Mouse (Mus musculus) limb, embryonic 14.5 days (tissue): ENCODE measurements around the gene S100z. TPM values are rescaled to one million over a fixed set of nuclear protein-coding genes. Genes with fewer than 3 reads are reported as not detected.

Source experiments
- ATAC-seq: fragments of 200-750 bp; cut with Nextera tagmentation; 2 replicates; pipeline ENCODE4 v1.8.0; 2017; ENCODE audit warnings: low read depth, moderate number of reproducible peaks, moderate TSS enrichment; ENCODE audit not compliant: low FRiP score
- DNase-seq: peaks from one replicate; pipeline ENCODE4 v3.0.0-alpha.2; 2015; ENCODE audit warnings: low spot score
- H3K27ac ChIP-seq: fragments of 300-500 bp; sonication (generic); replicated peaks from 2 replicates; pipeline ENCODE4 v1.5.1; 2014; ENCODE audit warnings: low read depth, mild to moderate bottlenecking, low read length, moderate library complexity, mixed read lengths
- H3K27me3 ChIP-seq: fragments of 300-500 bp; sonication (generic); 2 replicates; pipeline ENCODE4 v1.6.1; 2014; ENCODE audit warnings: low read length, mixed read lengths; ENCODE audit not compliant: control insufficient read depth, insufficient read depth
- H3K36me3 ChIP-seq: fragments of 300-500 bp; sonication (generic); 2 replicates; pipeline ENCODE4 v1.6.1; 2014; ENCODE audit warnings: mild to moderate bottlenecking, low read length, moderate library complexity, mixed read lengths; ENCODE audit not compliant: control insufficient read depth, insufficient read depth
- H3K4me1 ChIP-seq: fragments of 300-500 bp; sonication (generic); 2 replicates; pipeline ENCODE4 v1.6.1; 2014; ENCODE audit warnings: antibody characterized with exemption, low read length, mixed read lengths; ENCODE audit not compliant: control insufficient read depth, insufficient read depth
- H3K4me2 ChIP-seq: fragments of 300-500 bp; sonication (generic); replicated peaks from 2 replicates; pipeline ENCODE4 v1.6.1; 2014; ENCODE audit warnings: low read depth, mild to moderate bottlenecking, low read length, moderate library complexity; ENCODE audit not compliant: severe bottlenecking
- H3K4me3 ChIP-seq: fragments of 300-500 bp; sonication (generic); replicated peaks from 2 replicates; pipeline ENCODE4 v1.5.1; 2014; ENCODE audit warnings: low read length
- H3K9ac ChIP-seq: fragments of 300-500 bp; sonication (generic); 2 replicates; pipeline ENCODE4 v1.6.1; 2014; ENCODE audit warnings: mild to moderate bottlenecking, low read depth, low read length, moderate library complexity; ENCODE audit not compliant: severe bottlenecking
- H3K9me3 ChIP-seq: fragments of 300-500 bp; sonication (generic); 2 replicates; pipeline ENCODE4 v1.6.1; 2016; ENCODE audit warnings: low read length; ENCODE audit not compliant: control insufficient read depth
- POLR2A ChIP-seq: fragments of 200-500 bp; IDR thresholded peaks from 2 replicates; pipeline ENCODE4 v1.8.0; 2012; ENCODE audit warnings: inconsistent platforms, mild to moderate bottlenecking, moderate library complexity, borderline replicate concordance; ENCODE audit not compliant: insufficient read depth, insufficient read length; ENCODE audit errors: extremely low read depth
- WGBS: fragments of 180-500 bp; shearing (Covaris S2); extraction: QIAGEN DNeasy Blood & Tissue Kit; methylation state at CpG from one replicate; pipeline ENCODE4 v1.1.7; 2014; 5-methylcytosine and 5-hydroxymethylcytosine counted together
- polyA plus RNA-seq, 2 experiments: library from polyadenylated mRNA; depleted of rRNA in 1 of 2; stranded (reverse) in 1 of 2; unstranded in 1 of 2; fragments of >200 nt; fragmentation: Nextera tagmentation in 1 of 2; extraction: Ambion mirVana in 1 of 2; gene quantifications; 2 replicates each; pipeline versions ENCODE4 v1.2.1 to v1.2.3; 2012 to 2014

S100z gene
- polyA plus RNA-seq (2012; rRNA removed) (not detected in 2 replicates), polyA plus RNA-seq (2014; fragmentation: Nextera tagmentation; extraction: Ambion mirVana) (not detected in 2 replicates)

DNA sequence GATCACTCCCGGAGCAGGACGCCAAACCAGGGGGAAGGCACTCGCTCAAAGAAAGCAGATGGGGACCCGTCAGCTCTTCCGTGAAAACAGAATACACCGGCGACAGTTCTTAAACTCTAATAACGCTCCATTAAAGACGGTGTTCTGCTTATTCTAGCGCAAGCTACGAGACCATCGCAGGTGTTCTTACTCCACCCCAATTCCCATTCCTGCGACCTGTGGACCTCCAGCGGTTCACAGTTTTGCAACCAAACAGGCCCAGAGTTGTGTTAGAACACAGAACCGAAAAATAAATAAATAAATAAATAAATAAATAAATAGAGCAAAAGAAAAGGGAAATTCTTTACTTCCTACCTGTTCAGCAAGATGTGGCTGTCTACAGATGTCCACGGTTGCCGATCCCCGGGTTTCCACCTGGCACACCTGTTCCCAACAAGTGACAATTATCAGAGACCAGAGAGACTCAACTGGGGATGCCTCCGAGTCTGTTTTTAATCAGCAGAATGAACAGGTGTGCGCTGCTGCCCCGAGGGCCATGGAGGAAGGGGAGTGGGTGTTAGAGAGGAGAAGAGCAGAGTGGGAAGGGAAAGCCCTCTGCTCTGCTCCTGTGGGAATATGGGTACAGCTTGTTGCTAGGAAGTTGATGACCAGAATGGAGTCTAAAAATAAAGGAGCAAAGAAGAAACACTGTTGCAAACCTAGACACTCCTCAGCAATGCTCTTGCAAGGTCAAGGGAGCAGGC lies at the start of gene S100z:
Gene S100z (minus strand): TSS at position 51 of the 743 bp plus-strand sequence.
- no peak for ATAC-seq
- 79% methylated on average over 21 of the region's 21 CpGs for WGBS
- no peak within 1 kb of the TSS for H3K4me2 ChIP-seq

DNA sequence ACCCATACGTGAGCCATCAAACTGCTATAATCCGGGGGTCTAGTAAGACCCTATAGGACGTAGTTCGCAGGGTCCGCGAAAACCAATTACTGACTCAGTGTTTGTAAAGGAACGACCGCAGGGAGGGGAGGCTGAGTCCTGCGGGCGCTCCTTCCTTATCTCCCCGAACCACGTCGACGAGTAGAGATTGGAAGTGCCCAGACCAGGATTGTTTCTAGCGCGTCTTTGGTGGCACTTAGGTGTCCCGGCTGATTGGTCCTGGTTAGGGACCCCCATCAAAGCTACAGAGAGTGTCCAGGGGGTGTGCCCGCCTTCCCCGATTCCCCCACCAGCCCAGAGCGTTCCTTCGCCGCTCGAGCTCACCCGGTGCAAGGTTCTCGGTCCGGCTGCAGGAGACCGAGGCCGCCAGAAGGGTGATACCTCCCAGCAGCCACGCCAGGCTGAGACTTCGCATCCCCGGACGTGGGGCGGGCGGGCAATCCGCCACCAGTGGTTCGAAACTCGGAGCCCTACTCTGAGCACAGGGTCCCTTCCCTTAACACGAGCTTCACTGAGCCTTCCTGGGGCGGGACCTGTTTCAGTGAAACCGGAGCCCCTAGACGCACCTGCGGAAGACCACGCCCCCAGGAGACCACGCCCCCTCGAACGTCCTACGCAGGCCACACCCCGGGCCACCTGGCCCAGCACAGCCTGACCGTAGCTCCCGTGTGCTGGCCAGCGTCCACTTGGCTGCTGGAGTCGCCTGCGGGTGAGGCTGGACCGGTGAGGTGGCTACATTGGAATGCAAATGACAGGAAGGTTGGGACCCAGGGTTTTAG lies 46.4 kb upstream of the S100z start, which contains the start of gene F2rl1:
Gene F2rl1 (minus strand): TSS at position 554 of the 818 bp plus-strand sequence.
- DNase-seq (peak; percentile 47), ATAC-seq (peak; percentile 60)
- peaks cover 8% of the 10 kb centered on the region for H3K4me1 ChIP-seq
- no peaks in the 10 kb centered on the region for H3K9me3 ChIP-seq
- H3K27me3 ChIP-seq = peaks cover 33% of the 10 kb centered on the region
- H3K4me2 ChIP-seq = peak within 1 kb of the TSS; percentile 51
- no peak within 1 kb of the TSS for H3K27ac ChIP-seq
- peak within 1 kb of the TSS; percentile 7 for H3K9ac ChIP-seq
- no peak for TF ChIP-seq POLR2A
- H3K36me3 ChIP-seq = no peaks in the 10 kb centered on the region
- H3K4me3 ChIP-seq = peak within 1 kb of the TSS; percentile 43
- WGBS = 2% methylated on average over 54 of the region's 54 CpGs

More for the DNA sequence above, at the start of gene S100z:
- no peaks in the 10 kb centered on the region for H3K9me3 ChIP-seq
- no peak within 1 kb of the TSS for H3K9ac ChIP-seq
- no peak within 1 kb of the TSS for H3K27ac ChIP-seq
- no peaks in the 10 kb centered on the region for H3K4me1 ChIP-seq
- TF ChIP-seq POLR2A = no peak
- H3K27me3 ChIP-seq = no peaks in the 10 kb centered on the region
- DNase-seq = no peak
- H3K4me3 ChIP-seq = no peak within 1 kb of the TSS
- no peaks in the 10 kb centered on the region for H3K36me3 ChIP-seq

DNA sequence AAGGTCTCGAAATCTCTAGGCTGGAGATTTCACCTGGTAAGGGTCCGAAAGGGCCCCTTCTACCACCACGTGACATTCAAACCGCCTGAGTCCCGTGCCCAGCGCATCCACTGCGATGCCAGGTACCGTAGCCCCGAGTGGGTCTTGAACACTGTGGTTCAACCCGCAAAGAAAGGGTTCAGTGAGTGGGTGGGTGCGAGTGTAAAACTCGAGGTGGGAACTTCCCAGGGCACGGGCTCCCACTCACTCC lies 45.8 kb upstream of the S100z start:
- H3K4me3 ChIP-seq = peak overlapping the region; percentile 43
- H3K9me3 ChIP-seq = no peaks in the 10 kb centered on the region
- under 1% methylated on average over 13 of the region's 13 CpGs for WGBS
- no peak overlapping the region for H3K27ac ChIP-seq
- H3K4me2 ChIP-seq = peak overlapping the region; percentile 51
- 0 out of 2 replicates have a peak overlapping the region, but pooled peaks have one; percentile 7 for H3K9ac ChIP-seq
- H3K27me3 ChIP-seq = peaks cover 33% of the 10 kb centered on the region
- ATAC-seq (0 out of 2 replicates have a peak, but pooled peaks have one; percentile 22), DNase-seq (no peak)
- H3K4me1 ChIP-seq = peaks cover 8% of the 10 kb centered on the region
- no peaks in the 10 kb centered on the region for H3K36me3 ChIP-seq
- TF ChIP-seq POLR2A = no peak

DNA sequence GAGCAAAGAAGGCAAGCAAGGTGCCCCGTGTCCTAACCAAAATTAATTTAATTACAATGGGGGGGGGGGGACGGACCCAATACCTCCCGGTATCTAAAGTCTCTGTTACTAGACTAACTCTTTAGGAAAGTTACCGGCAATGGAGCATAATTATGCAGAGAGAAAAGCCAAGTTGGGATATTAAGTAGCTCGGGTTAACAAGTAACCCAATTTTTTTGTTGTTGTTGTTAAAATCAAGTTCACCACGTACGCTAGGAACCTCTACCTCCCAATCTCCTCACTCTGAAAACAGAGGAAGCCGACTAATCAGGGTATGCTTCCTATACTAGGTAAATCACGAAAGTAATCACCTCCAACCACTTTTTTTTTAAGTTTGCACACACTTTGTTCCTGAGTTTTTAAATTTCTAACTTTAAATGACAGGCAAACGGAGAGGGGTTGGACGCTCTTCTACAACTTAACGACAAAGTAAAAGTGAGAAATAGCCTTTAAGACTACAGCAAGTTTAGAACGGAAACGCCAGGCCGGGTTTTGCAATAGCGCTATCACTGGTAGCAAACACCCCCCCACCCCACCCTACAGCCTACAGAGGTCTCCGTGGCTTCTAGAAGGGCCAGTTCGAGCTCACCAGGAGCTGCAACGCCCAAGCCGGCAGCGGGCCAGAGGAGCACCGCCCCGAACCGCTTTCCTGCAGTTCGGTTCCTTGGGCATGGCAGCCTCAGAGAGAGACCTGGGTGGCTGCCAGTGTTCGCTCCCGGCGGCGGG lies 45.3 kb upstream of the S100z start:
- TF ChIP-seq POLR2A = no peak
- H3K9ac ChIP-seq = 0 out of 2 replicates have a peak overlapping the region, but pooled peaks have one; percentile 7
- no peak overlapping the region for H3K27ac ChIP-seq
- peak overlapping the region; percentile 43 for H3K4me3 ChIP-seq
- H3K27me3 ChIP-seq = peaks cover 33% of the 10 kb centered on the region
- H3K9me3 ChIP-seq = no peaks in the 10 kb centered on the region
- WGBS = 4% methylated on average over 29 of the region's 29 CpGs
- no peak for ATAC-seq
- H3K4me1 ChIP-seq = peaks cover 8% of the 10 kb centered on the region
- peak; percentile 51 for DNase-seq
- peak overlapping the region; percentile 51 for H3K4me2 ChIP-seq
- no peaks in the 10 kb centered on the region for H3K36me3 ChIP-seq

DNA sequence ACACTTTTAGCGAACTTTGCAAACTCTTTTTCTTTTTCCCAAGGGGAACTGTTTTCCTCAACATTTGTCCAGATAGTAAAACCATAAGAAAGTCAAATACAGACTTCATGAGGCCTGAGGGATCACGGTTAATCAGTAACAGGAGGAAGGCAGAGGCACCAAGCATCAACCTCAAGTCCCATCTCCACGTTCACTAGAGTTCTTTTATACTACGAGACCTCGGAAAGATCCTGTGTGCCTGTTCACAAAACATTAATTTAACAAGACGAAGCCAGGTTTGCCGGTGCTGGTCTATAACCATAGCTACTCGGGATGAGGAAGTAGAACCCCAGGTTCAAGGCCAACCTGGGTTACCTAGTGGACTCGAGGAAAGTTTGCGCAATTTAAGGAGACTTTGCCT lies 43.7 kb upstream of the S100z start:
- WGBS = 78% methylated on average over 10 of the region's 10 CpGs
- Histone ChIP-seq H3K4me2 (no peak overlapping the region), H3K27ac (no peak overlapping the region), H3K36me3 (no peaks in the 10 kb centered on the region), H3K4me1 (peaks cover 8% of the 10 kb centered on the region), H3K9me3 (no peaks in the 10 kb centered on the region), H3K27me3 (peaks cover 33% of the 10 kb centered on the region), H3K9ac (no peak overlapping the region), H3K4me3 (no peak overlapping the region)
- no peak for ATAC-seq
- no peak for DNase-seq
- no peak for TF ChIP-seq POLR2A
